Mouse (Mus musculus) adrenal gland, postnatal 14 days (tissue): Measurements from ENCODE around the gene Prrg2. TPM values are rescaled to one million over a fixed set of nuclear protein-coding genes. Genes with fewer than 3 reads are reported as not detected.

Experiments used
- DNase-seq: peaks from one replicate; pipeline ENCODE4 v3.0.0; 2021; ENCODE audit warnings: mixed read lengths
- total RNA-seq: library from RNA; stranded (reverse); gene quantifications from 2 replicates; pipeline ENCODE4 v1.2.3, GENCODE M21; 2021

The Prrg2 gene
- total RNA-seq, 1 experiment from 2014 or later: 16.3 TPM

DNA sequence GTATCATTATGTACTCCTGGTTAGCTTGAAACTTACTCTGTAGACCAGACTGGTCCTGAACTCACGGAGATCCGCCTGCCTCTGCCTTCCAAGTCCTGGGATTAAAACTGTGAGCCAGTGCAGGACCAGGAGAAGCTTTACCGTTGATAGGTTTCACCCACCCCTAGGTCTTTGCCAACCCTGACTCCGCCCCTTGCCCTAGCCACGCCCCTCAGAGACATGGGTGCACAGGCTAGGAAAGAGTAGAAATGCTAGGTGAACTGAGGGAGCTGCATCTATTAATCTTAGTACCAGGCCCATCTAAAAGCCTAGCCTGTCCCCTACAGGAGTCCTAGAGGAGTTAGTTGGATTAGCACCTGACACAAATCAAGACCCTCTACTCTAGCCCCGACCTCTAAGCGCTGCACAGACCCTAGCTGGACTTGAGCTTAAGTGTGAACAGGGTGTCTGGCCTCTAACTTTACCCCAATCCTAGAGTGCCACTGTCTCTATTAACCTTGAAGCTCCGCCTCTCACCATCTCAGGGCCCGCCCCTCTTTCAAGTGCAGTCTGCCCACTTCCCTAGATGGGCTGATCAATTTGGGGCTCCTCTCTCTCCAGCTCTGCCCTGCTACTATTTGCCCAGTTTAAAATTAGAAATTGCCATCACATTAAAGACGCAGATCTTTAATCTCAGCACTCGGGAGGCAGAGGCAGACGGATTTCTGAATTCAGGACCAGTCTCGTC, 27.9 kb upstream of the Prrg2 start:
- peak; percentile 36 for DNase-seq

DNA sequence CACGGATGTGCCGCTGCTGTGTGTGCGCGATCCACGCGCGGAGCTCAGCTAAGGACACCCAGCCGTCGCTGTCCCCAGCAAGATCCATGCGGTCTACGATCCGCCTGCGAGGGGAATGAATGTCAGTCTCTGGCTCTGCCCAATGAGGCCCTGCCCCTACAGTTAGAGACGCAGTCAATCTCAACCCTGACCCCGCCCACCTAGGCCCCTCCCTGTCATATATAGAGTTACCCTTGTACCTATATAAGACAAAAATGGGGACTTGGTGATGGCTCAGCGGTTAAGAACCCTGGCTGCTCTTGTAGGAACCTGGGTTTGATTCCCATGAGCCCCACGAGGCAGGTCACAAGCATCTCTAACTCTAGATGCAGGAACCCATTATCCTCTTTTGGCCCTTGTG, 26.1 kb upstream of the Prrg2 start:
- DNase-seq: peak; percentile 1

DNA sequence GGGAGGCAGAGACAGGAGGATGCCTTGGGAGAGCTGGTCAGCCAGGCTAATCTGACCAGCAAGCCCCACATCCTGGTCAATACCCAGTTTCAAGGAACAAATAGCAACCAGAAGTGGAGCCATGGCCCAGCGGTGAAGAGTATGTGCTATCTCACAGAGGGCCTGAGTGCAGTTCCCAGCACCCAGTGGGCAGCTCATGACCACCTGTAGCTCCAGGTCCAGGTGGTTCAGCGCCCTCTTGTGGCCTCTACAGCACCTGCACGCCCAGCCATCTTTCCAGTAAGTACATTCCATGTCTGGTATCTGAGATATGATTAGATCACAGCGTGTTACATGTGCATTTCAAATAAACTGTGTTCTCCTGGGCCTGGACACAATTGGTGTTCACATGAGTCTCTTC, 23.6 kb upstream of the Prrg2 start:
- DNase-seq: peak; percentile 2

DNA sequence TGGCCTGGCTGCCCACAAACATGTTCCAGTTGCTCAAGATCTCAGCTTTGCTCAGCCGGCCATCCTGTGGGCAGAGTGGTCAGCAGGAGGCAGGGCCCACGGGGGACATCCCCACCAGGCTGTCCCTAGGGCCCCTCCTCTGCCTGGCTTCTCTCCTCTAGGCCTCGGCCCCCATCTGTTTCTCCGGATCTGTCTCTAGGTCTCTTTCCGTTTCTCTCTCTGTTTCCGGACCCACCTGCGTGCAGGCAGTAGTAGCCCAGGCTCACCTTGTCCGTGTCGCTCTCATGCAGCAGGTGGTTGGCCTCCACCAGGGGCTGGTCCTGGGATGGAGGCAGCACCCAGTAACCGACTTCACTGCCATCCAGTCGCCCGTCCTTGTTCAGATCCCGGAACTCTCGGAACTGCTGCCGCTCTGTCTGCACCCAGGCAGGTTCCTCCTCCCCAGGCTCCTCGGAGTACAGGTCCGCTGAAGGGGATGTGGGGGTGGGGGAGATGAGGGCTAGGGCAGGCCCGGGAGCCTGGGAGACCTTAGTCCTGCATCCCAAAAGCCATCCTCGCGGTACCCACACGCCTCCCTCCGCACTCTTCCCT, 20.9 kb upstream of the Prrg2 start:
- no peak for DNase-seq

DNA sequence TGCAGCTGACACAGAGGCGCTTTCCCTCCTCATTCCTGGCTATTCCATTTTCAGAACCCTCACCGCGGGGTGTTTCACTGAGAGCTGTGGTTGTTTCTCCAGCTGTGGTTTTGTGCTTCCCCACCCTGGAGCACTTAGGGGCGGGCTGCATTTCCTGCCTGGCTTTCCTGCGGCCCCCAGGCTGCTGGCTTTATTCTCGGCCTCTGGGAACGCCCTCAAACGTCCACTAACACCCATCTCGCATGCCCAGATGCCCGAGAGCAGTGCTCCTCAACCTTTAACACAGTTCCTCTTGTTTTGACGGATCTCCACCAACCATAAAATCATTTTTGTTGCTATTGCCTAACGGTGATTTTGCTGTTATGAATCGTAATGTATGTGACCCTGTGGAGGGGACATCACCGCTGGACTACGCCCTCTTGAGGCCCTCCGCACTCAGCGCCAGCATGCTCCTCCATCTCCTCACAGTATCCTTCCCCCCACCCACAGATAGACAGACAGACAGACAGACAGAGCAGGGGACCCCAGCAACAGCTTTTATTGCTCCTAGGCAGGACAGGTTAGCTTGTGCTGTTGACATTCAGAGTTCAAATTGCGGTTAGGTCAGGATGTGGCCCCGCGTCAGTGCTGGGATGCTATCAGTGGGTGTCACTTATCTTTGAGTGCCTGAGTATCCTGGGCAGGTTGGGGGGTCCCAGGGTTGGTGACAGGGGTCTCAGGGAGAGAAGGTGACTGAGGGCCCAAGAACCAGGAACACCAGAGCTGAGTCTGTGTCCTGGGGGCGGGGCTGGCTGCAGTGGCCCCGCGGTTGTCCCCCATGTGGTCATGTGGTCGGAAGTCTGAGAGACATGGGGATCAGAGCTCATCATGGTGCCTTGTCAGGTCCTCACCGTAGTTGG, 20.2 kb upstream of the Prrg2 start:
- peak; percentile 53 for DNase-seq

DNA sequence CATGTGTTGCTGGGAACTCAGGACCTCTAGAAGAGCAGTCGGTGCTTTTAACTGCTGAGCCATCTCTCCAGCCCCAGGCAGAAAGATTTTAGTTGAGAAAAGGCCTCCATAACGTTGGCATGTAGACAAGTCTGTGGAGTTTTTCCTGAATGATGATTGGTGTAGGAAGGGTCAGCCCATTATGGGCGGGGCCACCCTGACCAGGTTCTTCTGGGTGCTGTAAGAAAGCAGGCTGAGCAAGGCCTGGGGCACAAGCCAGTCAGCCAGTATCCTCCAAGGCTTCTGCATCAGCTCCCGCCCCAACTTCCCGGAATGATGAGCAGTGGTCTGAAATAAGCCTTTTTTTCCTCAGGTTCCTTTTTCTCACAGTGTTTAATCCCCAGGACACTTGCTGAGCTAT, 18.5 kb upstream of the Prrg2 start:
- DNase-seq: no peak

DNA sequence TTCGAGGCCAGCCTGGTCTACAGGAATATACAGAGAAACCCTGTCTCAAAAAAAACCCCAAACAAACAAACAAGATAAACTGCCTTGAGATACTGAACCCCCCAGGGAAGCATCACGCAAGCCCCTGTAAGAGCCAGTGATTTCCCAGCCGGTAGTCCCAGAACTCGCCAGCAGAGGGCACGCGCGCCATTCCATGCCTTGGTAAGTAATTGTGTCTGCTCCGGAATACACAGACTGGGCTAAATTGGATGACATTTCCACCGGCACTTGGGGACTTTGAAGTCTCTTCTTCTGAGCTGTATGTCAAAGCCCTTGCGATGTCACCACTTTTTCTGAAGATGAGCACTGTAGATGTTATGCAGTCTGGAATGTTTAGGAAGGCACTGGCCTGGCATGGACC, 17.4 kb upstream of the Prrg2 start:
- peak; percentile 92 for DNase-seq

DNA sequence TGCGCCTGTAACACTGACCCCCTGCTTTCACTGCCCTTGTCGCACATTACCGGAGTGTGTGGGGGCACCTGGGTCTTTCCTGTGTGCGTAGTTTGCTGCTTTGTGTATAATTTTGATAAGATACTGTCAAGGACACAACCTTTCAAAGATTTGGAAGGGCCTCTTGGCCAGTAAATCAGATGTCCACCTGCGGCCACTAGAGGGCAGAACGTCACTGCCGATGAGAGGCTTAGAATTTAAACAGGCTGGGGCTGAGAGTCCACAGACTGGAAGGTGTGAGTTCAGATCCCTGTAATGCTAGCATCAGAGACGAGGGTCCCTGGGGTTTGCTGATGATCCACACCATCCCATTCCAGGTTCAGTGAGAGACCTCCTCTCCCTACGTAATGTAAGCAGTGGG, 16.0 kb upstream of the Prrg2 start:
- peak; percentile 89 for DNase-seq

DNA sequence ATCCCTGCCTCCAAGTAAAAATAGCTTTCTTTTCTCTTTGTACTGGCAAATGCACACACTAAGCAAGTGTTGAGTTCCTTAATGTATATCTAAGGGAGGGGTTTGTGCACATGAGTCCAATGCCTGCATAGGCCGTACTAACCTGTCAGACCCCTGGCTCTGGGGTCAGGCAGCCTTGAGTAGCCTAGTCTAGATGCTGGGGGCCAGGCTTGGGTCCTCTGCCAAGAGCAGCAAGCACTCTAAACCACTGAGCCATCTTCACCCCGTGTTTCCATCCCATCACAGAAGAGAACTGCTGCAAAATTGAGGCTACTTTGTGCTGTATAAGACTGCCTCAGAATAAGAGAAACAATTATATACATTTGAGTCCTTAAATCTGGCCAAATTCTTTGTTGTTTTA, 15.4 kb upstream of the Prrg2 start:
- no peak for DNase-seq

DNA sequence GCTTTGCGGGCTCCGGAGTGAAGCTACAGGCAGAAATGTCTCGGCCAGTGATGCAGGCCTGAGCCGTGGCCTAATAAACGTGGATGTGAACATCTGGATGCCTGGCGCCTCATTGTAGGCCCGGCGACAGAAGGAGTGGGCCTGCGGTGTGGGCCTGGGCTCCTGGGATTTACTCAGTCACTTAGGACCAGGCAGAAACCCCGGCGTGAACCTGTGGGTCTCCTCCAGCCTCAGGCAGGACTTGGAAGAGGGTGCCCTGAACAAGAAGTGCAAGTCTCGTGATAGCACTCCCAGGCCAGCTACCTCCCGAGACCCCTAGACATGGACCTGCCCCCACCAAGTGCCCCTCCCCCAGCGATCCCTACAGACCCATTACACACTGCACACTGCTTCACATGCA, 14.8 kb upstream of the Prrg2 start:
- DNase-seq: no peak

DNA sequence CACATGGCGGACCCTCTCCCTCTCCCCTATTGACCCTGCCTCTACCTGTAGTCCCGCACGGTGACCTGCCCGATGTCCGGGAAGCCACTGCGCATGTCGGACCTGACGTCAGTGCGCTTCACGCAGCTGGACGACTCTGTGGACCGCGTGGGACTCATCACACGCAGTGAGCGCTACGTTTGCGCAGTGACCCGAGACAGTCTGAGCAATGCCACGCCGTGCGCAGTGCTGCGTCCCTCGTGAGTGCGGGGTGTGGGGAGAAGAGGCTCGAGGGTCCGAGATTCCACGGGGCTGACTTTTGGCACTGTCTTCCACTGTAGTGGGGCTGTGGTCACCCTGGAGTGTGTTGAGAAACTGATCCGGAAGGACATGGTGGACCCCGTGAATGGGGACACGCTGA, 14.0 kb upstream of the Prrg2 start:
- no peak for DNase-seq

DNA sequence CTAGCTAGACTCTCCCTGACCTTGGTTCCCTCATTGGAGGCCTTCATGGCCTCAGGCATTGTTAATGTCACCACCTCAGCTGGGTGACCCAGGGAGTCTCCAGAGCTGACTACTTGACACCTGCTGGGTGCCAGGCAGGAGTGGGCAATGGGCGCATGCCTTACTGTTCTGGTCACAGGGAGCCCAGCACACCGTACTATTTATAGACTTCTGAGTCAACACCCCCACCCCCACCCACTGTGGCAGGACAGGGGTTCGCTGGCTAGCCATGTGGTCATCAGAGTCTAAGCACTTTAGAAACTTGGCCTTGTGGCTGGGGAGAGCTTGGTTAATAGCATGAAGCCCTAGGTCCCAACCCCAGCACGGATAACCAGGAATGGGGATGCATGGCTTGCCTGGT, 12.9 kb upstream of the Prrg2 start:
- peak; percentile 78 for DNase-seq

DNA sequence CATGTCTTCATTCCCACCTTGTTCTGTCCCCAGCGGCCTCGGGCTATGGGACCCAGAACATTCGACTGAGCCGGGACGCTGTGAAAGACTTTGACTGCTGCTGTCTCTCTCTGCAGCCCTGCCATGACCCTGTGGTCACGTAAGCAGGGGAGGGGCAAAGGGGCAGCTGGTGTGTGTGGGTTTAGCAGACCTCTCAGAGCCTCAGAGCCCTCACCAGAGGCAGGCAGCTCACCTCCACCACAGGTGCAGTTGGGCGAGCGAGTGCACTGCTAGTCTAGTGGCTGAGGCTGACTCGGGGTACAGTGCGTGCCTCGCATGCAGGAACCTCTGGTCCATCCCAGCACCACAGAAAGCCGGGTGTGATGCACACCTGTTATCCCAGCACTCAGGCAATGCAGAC, 11.5 kb upstream of the Prrg2 start:
- DNase-seq: no peak

DNA sequence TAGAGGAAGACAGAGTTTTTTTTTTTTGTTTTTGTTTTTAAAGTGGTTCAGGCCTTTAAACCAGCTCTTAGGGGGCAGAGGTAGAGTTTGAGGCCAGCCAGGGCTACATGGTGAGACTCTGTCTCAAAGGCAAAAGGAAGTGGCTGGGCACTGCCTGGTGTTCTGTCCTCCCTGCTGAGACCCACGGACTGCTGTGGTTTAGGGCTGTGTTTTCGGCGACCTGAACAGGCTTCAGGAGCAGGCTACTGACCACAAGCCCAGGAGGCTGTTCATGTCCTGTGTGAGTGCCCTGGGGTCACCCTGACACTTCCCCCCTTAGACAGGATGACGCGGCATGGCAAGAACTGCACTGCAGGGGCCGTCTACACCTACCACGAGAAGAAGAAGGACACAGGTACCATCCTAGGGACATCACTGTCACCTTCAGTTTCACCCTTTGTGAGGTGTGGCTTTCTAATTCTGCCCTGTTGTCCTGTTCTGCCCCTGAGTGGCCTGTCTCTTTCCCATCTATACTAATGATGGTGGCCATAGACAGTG, 10.8 kb upstream of the Prrg2 start:
- no peak for DNase-seq

DNA sequence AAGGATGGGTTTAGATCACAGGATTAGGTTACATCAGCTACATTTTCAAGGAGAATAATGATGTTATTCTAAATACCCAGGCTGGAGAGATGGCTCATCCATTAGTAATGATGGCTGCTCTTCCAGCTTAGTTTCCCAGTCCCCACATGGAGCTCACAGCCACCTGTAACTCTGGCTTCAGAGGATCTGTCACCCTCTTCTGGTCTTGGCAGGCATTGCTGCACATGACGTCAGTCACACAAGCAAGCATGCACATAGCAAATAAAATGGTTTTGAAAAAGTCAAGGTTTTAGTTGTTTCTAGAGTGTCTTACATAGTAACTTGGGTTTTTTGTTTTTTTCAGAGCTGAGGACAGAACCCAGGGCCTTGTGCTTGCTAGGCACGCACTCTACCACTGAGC, 9.8 kb upstream of the Prrg2 start:
- peak; percentile 72 for DNase-seq

DNA sequence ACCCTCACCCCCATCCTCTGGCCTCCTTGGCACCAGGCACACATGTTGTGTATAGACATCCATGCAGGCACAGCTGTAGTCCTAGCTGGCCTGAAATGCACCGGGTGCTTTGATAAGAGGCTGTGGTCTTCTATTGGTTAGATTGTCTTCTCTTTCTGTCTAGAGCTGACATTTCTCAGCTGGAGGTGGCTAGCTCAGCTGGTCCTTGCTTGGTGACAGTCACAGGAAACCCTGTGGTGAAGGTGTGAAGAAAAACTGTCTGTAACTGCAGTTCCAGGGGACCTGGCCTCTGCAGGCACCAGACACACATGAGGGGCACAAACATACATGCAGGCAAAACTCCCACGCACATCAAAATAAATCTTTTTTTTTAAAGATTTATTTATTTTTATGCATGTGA, 7.2 kb upstream of the Prrg2 start:
- DNase-seq: no peak

DNA sequence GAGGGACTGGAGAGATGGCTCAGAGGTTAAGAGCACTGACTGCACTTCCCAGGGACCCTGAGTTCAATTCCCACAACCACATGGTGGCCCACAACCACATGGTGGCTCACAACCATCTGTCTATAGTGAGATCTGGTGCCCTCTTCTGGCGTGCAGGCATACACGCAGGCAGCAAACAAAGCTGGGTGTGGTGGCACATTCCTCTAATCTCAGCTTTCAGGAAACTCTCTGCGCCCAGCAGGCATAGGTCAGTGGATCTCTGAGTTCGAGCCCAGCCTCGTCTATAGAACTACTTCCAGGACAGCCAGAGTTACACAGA, 5.5 kb upstream of the Prrg2 start:
- peak; percentile 77 for DNase-seq

DNA sequence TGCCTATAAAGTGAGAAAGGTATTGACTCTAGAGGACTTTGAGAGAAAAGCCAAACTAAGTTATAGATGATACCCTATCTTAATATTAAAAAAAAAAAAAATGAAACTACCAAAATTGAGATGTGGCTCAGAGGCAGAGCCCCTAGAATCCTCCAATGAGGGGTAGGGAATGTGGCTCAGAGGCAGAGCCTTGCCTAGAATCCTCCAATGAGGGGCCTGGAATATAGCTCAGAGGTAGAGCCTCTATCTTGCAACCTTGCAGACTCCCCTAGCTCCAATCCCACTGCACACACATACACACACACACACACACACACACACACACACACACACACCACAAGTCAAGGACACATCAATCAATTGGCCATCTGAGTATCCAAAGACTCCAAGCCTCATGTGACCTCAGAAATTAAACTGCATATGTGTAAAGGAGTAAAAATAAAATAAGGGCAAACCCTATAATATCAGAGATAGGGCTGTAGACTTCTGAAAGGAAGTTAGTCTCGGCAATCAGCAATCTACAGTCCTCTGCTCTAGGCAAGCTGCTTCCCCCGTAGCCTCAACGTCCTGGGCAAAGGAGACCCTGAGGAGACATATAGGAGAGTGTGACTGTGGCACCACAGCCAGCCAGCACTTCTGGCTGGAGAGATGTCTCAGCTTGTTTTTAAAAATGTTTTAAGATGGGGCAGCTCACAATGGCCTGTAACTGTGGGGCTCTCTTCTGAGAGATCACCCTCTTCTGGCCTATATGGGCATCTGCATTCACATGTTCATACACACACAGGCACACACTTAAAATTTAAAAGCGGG, 4.9 kb upstream of the Prrg2 start:
- no peak for DNase-seq

DNA sequence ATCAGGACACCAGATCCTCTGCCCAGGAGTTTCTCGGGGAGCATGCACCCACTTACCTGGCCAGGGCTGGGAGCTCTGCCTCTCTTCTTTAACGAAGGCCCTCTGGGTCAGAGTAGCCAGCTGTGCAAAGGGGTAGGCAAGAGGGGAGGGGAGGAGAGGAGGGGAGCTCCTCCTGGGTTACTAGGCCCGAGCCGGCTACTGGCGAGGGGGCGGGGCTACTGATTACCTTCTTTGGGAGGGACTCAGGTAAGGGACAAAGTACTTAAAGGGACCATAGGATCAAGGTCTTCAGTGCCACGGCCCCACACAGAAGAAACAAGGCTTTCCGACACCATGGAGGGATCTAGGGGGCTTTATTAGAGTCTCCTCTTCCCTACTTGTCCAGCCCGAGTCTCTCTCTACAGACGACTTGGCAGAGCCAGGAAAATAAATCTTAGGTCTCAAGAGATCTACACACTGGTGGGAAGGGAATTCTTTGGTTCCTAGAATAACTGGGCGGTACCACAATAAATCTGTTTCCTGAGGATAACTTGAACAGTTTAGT, 873 bp downstream of the Prrg2 start:
- peak; percentile 55 for DNase-seq

DNA sequence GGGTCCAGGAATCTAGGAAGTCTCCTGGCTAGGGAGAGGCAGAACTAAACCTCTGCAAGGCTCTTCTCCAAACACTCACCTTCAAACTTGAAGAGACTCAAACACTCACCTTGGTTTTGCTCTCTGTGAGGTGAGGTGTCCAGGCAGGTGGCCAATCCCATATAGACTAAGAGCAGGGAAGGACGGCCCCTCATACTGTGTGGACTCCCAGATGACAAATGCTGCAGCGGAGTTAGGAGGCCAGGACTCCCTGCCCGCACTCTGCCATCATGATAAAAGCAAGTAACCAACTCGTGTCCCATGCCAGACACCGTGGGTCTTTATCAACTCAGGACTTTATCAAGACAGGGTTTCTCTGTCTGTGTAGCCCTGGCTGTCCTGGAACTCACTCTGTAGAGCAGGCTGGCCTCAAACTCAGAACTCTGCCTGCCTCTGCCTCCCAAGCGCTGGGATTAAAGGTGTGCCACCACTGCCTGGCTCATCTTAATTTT, 1.8 kb downstream of the Prrg2 start:
- no peak for DNase-seq

DNA sequence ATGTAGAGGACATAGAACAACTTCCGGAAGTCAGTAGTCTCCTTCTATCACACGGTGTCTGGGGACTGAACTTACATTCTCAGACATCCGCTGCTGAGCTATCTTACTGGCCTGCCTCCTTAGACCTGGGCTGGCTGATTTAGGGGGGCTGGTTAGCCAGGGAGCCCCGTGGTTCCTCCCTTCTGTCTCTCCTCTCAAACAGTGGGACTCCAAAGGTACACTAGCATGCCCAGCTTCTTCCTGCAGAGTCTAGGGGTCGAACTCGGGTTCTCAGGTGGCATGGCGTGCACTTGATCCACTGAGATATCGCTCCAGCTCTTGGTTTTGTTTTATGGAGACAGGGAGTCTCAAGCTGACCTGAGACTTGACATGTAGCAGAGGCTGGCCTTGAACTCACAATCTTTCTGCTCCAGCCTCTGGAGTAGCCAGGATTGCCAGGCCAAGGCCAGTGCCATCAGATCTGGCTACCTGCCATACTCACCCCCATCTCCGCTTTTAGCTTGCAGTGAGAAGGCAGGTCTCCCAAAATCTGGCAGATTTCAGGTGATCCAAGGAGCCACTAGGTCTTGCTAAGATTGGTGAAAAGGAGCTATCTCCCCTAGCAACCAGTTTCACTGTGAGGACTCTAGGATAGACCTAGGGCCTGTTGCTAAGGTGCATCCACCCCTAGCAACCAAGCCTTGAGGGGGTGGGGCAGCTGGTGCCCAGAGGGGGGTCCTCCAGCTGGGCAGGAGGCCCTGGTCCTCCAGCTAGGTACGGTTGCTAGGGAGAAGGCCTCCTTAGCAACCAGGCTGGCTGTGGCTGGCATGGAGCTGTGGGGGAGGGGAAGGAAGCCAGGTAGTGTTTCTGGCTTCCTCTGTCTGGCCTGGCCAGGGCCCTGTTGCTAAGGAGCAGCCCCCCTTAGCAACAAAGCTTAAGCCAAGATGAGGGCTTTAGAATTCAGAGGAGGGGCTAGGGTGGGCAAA, 3.6 kb downstream of the Prrg2 start:
- DNase-seq: peak; percentile 45
